Mouse (Mus musculus) liver, embryonic 14 days (tissue): ENCODE measurements around the gene Hist1h2bb. TPM values are rescaled to one million over a fixed set of nuclear protein-coding genes. Genes with fewer than 3 reads are reported as not detected.

Source experiments
- polyA plus RNA-seq: library from polyadenylated mRNA; depleted of rRNA; stranded (reverse); fragments of >200 nt; gene quantifications from 2 replicates; pipeline ENCODE4 v1.2.3, GENCODE M21; 2012; rRNA removed

The Hist1h2bb gene
- polyA plus RNA-seq: 15.4 and 18.8 TPM in 2 replicates

GRCm38 (mm10) chr13:23746201-23747080 lies at the start of gene Hist1h2bb:
Gene Hist1h2bb, plus strand, starts transcription at chr13:23746734.

GRCm38 (mm10) chr13:23698300-23698693 lies 48.2 kb upstream of the Hist1h2bb start, which contains the start of gene Hist1h4c:
Gene Hist1h4c, minus strand, starts transcription at chr13:23698454.

GRCm38 (mm10) chr13:23710374-23711089 lies 36.0 kb upstream of the Hist1h2bb start, which contains the start of gene Hfe:
Gene Hfe, minus strand, starts transcription at chr13:23710854.

GRCm38 (mm10) chr13:23738677-23739068 lies 7.9 kb upstream of the Hist1h2bb start, which contains the start of gene Hist1h1c:
Gene Hist1h1c, plus strand, starts transcription at chr13:23738808.

GRCm38 (mm10) chr13:23745381-23746161 lies 963 bp upstream of the Hist1h2bb start, which contains the start of gene Hist1h3c:
Gene Hist1h3c, minus strand, starts transcription at chr13:23745602.

GRCm38 (mm10) chr13:23750839-23751477 lies 4.4 kb downstream of the Hist1h2bb start, which contains the start of gene Hist1h2ab:
Gene Hist1h2ab, plus strand, starts transcription at chr13:23751126.

GRCm38 (mm10) chr13:23752067-23752741 lies 5.7 kb downstream of the Hist1h2bb start, which contains the start of gene Hist1h3b:
Gene Hist1h3b, plus strand, starts transcription at chr13:23752267.

GRCm38 (mm10) chr13:23756790-23757189 lies 10.3 kb downstream of the Hist1h2bb start, which contains the start of gene Hist1h4b:
Gene Hist1h4b, plus strand, starts transcription at chr13:23757013.

GRCm38 (mm10) chr13:23760972-23761864 lies 14.7 kb downstream of the Hist1h2bb start, which contains the start of gene Hist1h4a:
Gene Hist1h4a, minus strand, starts transcription at chr13:23761230.

GRCm38 (mm10) chr13:23761871-23762821 lies 15.6 kb downstream of the Hist1h2bb start, which contains the start of gene Hist1h3a:
Gene Hist1h3a, minus strand, starts transcription at chr13:23762386.

GRCm38 (mm10) chr13:23763586-23764323 lies 17.2 kb downstream of the Hist1h2bb start, which contains the start of gene Hist1h1a:
Gene Hist1h1a, plus strand, starts transcription at chr13:23763666.

GRCm38 (mm10) chr13:23769613-23770012 lies 23.1 kb downstream of the Hist1h2bb start, which contains the start of gene Trim38:
Gene Trim38, plus strand, starts transcription at chr13:23769913.

Other genes starting within 250 kb of the Hist1h2bb start
- gene Hist1h4h, start 215.7 kb upstream of the Hist1h2bb start, polyA plus RNA-seq: 20.0 and 22.7 TPM in 2 replicates
- gene Hist1h2af, start 212.8 kb upstream of the Hist1h2bb start, polyA plus RNA-seq: 254 and 365 TPM in 2 replicates
- gene Hist1h3g, start 211.3 kb upstream of the Hist1h2bb start, polyA plus RNA-seq: 40.7 and 47.0 TPM in 2 replicates
- 6.3 and 6.5 TPM in 2 replicates for gene Hist1h2bh, start 203.3 kb upstream of the Hist1h2bb start, polyA plus RNA-seq
- 4.4 and 4.5 TPM in 2 replicates for gene Hist1h3f, start 202.7 kb upstream of the Hist1h2bb start, polyA plus RNA-seq
- gene Hist1h4f, start 195.1 kb upstream of the Hist1h2bb start, polyA plus RNA-seq: 19.0 and 21.1 TPM in 2 replicates
- 0.66 and 0.96 TPM in 2 replicates for gene Hist1h1d, start 193.5 kb upstream of the Hist1h2bb start, polyA plus RNA-seq
- 24.2 and 24.8 TPM in 2 replicates for gene Hist1h3e, start 184.4 kb upstream of the Hist1h2bb start, polyA plus RNA-seq
- gene Hist1h2ae, start 175.5 kb upstream of the Hist1h2bb start, polyA plus RNA-seq: 11.7 and 13.2 TPM in 2 replicates
- 35.1 and 41.0 TPM in 2 replicates for gene Hist1h2bg, start 175.3 kb upstream of the Hist1h2bb start, polyA plus RNA-seq
- 12.1 and 12.6 TPM in 2 replicates for gene Hist1h2bf, start 172.5 kb upstream of the Hist1h2bb start, polyA plus RNA-seq
- 8.7 and 8.8 TPM in 2 replicates for gene Hist1h2ad, start 172.4 kb upstream of the Hist1h2bb start, polyA plus RNA-seq
- gene Hist1h3d, start 171.0 kb upstream of the Hist1h2bb start, polyA plus RNA-seq: 19.8 and 22.5 TPM in 2 replicates
- 7.9 and 8.2 TPM in 2 replicates for gene Hist1h4d, start 165.1 kb upstream of the Hist1h2bb start, polyA plus RNA-seq
- gene Hist1h2be, start 125.6 kb upstream of the Hist1h2bb start, polyA plus RNA-seq: 2.9 and 3.1 TPM in 2 replicates
- gene Hist1h1e, start 124.2 kb upstream of the Hist1h2bb start, polyA plus RNA-seq: 7.8 and 10.5 TPM in 2 replicates
- gene Hist1h2ac, start 62.8 kb upstream of the Hist1h2bb start, polyA plus RNA-seq: 1.2 and 1.3 TPM in 2 replicates
- 75.9 and 78.5 TPM in 2 replicates for gene Hist1h2bc, start 62.5 kb upstream of the Hist1h2bb start, polyA plus RNA-seq
- 0.13 TPM in 1 of 2 replicates, not detected in the other for gene Hist1h1t, start 50.9 kb upstream of the Hist1h2bb start, polyA plus RNA-seq
- 5.9 TPM in 2 replicates for gene Hist1h4c, start 48.3 kb upstream of the Hist1h2bb start, polyA plus RNA-seq
- gene Hfe, start 35.9 kb upstream of the Hist1h2bb start, polyA plus RNA-seq: 2.5 and 4.1 TPM in 2 replicates
- 41.5 and 49.3 TPM in 2 replicates for gene Hist1h1c, start 7.9 kb upstream of the Hist1h2bb start, polyA plus RNA-seq
- gene Hist1h3c, start 1.1 kb upstream of the Hist1h2bb start, polyA plus RNA-seq: 38.4 and 43.0 TPM in 2 replicates
- gene Hist1h2ab, start 4.4 kb downstream of the Hist1h2bb start, polyA plus RNA-seq: 38.0 and 42.8 TPM in 2 replicates
- 36.3 and 37.0 TPM in 2 replicates for gene Hist1h3b, start 5.5 kb downstream of the Hist1h2bb start, polyA plus RNA-seq
- 20.1 and 25.1 TPM in 2 replicates for gene Hist1h4b, start 10.3 kb downstream of the Hist1h2bb start, polyA plus RNA-seq
- 10.7 and 12.1 TPM in 2 replicates for gene Hist1h4a, start 14.5 kb downstream of the Hist1h2bb start, polyA plus RNA-seq
- gene Hist1h3a, start 15.7 kb downstream of the Hist1h2bb start, polyA plus RNA-seq: 32.0 and 44.7 TPM in 2 replicates
- gene Hist1h1a, start 16.9 kb downstream of the Hist1h2bb start, polyA plus RNA-seq: 13.8 and 15.6 TPM in 2 replicates
- 0.01 and 0.02 TPM in 2 replicates for gene Trim38, start 23.2 kb downstream of the Hist1h2bb start, polyA plus RNA-seq
- gene Slc17a2, start 60.3 kb downstream of the Hist1h2bb start, polyA plus RNA-seq: 0.92 and 1.1 TPM in 2 replicates
- 2.9 and 3.4 TPM in 2 replicates for gene Slc17a3, start 92.7 kb downstream of the Hist1h2bb start, polyA plus RNA-seq
- 0.07 and 0.14 TPM in 2 replicates for gene Slc17a1, start 121.0 kb downstream of the Hist1h2bb start, polyA plus RNA-seq
- 0.03 and 0.05 TPM in 2 replicates for gene Slc17a4, start 168.3 kb downstream of the Hist1h2bb start, polyA plus RNA-seq
- gene Hist1h2ba, start 187.4 kb downstream of the Hist1h2bb start, polyA plus RNA-seq: not detected in 2 replicates
- gene Hist1h2aa, start 187.7 kb downstream of the Hist1h2bb start, polyA plus RNA-seq: not detected in 2 replicates
- gene Scgn, start 244.5 kb downstream of the Hist1h2bb start, polyA plus RNA-seq: not detected in 2 replicates